Mouse (Mus musculus) forebrain, embryonic 15.5 days (tissue): ENCODE results near the gene Hoxb2. TPM values are rescaled to one million over a fixed set of nuclear protein-coding genes. Genes with fewer than 3 reads are reported as not detected.

Source experiments
- ATAC-seq: fragments of 200-750 bp; cut with Nextera tagmentation; replicated peaks from 2 replicates; pipeline ENCODE4 v1.8.0; 2017; ENCODE audit warnings: mild to moderate bottlenecking, moderate TSS enrichment, moderate library complexity
- H3K27ac ChIP-seq: fragments of 300-500 bp; sonication (generic); replicated peaks from 2 replicates; pipeline ENCODE4 v1.5.1; 2015; ENCODE audit warnings: mild to moderate bottlenecking, inconsistent platforms
- H3K27me3 ChIP-seq: fragments of 300-500 bp; sonication (generic); 2 replicates; pipeline ENCODE4 v1.6.1; 2015; ENCODE audit warnings: inconsistent platforms
- H3K36me3 ChIP-seq: fragments of 300-500 bp; sonication (generic); 2 replicates; pipeline ENCODE4 v1.6.1; 2015; ENCODE audit warnings: mild to moderate bottlenecking, inconsistent platforms
- H3K4me1 ChIP-seq: fragments of 300-500 bp; sonication (generic); 2 replicates; pipeline ENCODE4 v1.6.1; 2015; ENCODE audit warnings: inconsistent platforms
- H3K4me2 ChIP-seq: fragments of 300-500 bp; sonication (generic); replicated peaks from 2 replicates; pipeline ENCODE4 v1.6.1; 2015; ENCODE audit warnings: mild to moderate bottlenecking, inconsistent platforms
- H3K4me3 ChIP-seq: fragments of 300-500 bp; sonication (generic); 2 replicates; pipeline ENCODE4 v1.5.1; 2015; ENCODE audit warnings: mild to moderate bottlenecking, inconsistent platforms
- H3K9ac ChIP-seq: fragments of 300-500 bp; sonication (generic); replicated peaks from 2 replicates; pipeline ENCODE4 v1.6.1; 2015; ENCODE audit warnings: mild to moderate bottlenecking, inconsistent platforms
- H3K9me3 ChIP-seq: fragments of 300-500 bp; sonication (generic); 2 replicates; pipeline ENCODE4 v1.6.1; 2016; ENCODE audit warnings: inconsistent platforms
- whole genome bisulfite sequencing: fragments of 180-500 bp; shearing (Covaris S2); methylation state at CpG from one replicate; pipeline ENCODE4 v1.1.7; 2015; ENCODE audit warnings: mixed read lengths; 5-methylcytosine and 5-hydroxymethylcytosine counted together
- polyA plus RNA-seq: library from polyadenylated mRNA; unstranded; fragments of >200 nt; fragmentation: Nextera tagmentation; extraction: Ambion mirVana; gene quantifications from 2 replicates; pipeline ENCODE4 v1.2.1, GENCODE M21; 2015

Hoxb2 gene
- polyA plus RNA-seq, 1 experiment from 2014 or later: not detected

- H3K4me2 ChIP-seq: no peak overlapping the region
- 0% methylated on average over 4 of the region's 4 CpGs for WGBS
- peaks cover 96% of the 10 kb centered on the region for H3K27me3 ChIP-seq
- H3K9me3 ChIP-seq: no peaks in the 10 kb centered on the region
- H3K9ac ChIP-seq: no peak overlapping the region
- H3K4me3 ChIP-seq: no peak overlapping the region
- H3K27ac ChIP-seq: no peak overlapping the region
- peaks cover 8% of the 10 kb centered on the region for H3K4me1 ChIP-seq
- no peak for ATAC-seq
- no peaks in the 10 kb centered on the region for H3K36me3 ChIP-seq
Measured at GRCm38 (mm10) chr11:96342576-96342930, 7.8 kb upstream of the Hoxb2 start.

GRCm38 (mm10) chr11:96343206-96343745, 7.0 kb upstream of the Hoxb2 start:
- Histone ChIP-seq H3K4me3 (no peak overlapping the region), H3K9ac (no peak overlapping the region), H3K27ac (no peak overlapping the region), H3K36me3 (no peaks in the 10 kb centered on the region), H3K9me3 (no peaks in the 10 kb centered on the region), H3K4me2 (no peak overlapping the region), H3K4me1 (peaks cover 8% of the 10 kb centered on the region), H3K27me3 (peaks cover 95% of the 10 kb centered on the region)
- WGBS: 4% methylated on average over 2 of the region's 2 CpGs
- ATAC-seq: no peak

- H3K9me3 ChIP-seq: no peaks in the 10 kb centered on the region
- H3K9ac ChIP-seq: no peak overlapping the region
- H3K27me3 ChIP-seq: peaks cover 94% of the 10 kb centered on the region
- no peaks in the 10 kb centered on the region for H3K36me3 ChIP-seq
- no peak overlapping the region for H3K27ac ChIP-seq
- H3K4me3 ChIP-seq: no peak overlapping the region
- H3K4me1 ChIP-seq: peaks cover 8% of the 10 kb centered on the region
- ATAC-seq: no peak
- under 1% methylated on average over 40 of the region's 40 CpGs for WGBS
- H3K4me2 ChIP-seq: no peak overlapping the region
Measured at GRCm38 (mm10) chr11:96344061-96344877, 6.1 kb upstream of the Hoxb2 start.

DNA sequence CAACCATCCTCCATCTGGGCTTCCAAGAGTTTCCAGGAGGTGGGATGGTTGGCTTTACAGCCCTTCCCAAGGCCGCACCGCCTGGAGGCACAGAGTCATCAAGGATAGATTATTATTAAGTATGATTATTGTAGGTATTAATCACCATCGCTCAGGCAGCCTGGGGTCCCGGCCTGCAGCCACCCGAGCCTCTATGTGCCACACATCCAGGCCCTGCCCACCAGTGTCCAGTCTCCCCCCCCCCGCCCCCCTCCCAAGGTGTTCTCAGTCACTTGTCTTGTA, 5.5 kb upstream of the Hoxb2 start:
- H3K27me3 ChIP-seq: peaks cover 94% of the 10 kb centered on the region
- H3K4me3 ChIP-seq: no peak overlapping the region
- H3K4me2 ChIP-seq: no peak overlapping the region
- WGBS: 7% methylated on average over 6 of the region's 6 CpGs
- H3K9ac ChIP-seq: no peak overlapping the region
- H3K27ac ChIP-seq: no peak overlapping the region
- H3K4me1 ChIP-seq: peaks cover 8% of the 10 kb centered on the region
- H3K36me3 ChIP-seq: no peaks in the 10 kb centered on the region
- no peak for ATAC-seq
- no peaks in the 10 kb centered on the region for H3K9me3 ChIP-seq

DNA sequence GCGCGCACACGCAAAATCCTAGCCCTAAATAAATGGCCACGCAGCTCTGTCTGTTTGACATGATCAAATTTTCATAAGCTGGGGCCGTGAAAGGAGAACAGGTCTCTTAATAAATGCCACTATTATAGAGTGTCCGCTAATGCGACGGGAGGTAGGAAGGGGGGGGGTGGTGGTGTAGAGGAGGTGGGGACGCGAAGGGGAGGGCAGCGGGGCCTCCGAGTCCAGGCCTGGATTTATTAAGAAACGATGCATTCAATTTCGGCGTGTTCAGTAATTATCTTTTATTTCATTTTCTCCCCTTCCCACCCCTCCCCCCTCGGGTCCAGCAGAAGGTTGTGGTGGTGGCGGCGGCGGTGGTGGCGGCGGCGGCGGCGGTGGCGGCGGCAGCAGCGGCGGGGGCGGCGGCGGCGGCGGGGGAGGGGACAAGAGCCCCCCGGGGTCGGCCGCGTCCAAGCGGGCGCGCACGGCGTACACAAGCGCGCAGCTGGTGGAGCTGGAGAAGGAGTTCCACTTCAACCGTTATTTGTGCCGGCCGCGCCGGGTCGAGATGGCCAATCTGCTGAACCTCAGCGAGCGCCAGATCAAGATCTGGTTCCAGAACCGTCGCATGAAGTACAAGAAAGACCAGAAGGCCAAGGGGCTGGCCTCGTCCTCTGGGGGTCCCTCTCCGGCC, 5.0 kb upstream of the Hoxb2 start:
- Histone ChIP-seq H3K36me3 (no peaks in the 10 kb centered on the region), H3K9me3 (no peaks in the 10 kb centered on the region), H3K27me3 (peaks cover 93% of the 10 kb centered on the region), H3K9ac (no peak overlapping the region), H3K27ac (no peak overlapping the region), H3K4me1 (peaks cover 8% of the 10 kb centered on the region), H3K4me2 (no peak overlapping the region), H3K4me3 (0 out of 2 replicates have a peak overlapping the region, but pooled peaks have one; percentile 0)
- ATAC-seq: no peak
- under 1% methylated on average over 41 of the region's 56 CpGs for WGBS

DNA sequence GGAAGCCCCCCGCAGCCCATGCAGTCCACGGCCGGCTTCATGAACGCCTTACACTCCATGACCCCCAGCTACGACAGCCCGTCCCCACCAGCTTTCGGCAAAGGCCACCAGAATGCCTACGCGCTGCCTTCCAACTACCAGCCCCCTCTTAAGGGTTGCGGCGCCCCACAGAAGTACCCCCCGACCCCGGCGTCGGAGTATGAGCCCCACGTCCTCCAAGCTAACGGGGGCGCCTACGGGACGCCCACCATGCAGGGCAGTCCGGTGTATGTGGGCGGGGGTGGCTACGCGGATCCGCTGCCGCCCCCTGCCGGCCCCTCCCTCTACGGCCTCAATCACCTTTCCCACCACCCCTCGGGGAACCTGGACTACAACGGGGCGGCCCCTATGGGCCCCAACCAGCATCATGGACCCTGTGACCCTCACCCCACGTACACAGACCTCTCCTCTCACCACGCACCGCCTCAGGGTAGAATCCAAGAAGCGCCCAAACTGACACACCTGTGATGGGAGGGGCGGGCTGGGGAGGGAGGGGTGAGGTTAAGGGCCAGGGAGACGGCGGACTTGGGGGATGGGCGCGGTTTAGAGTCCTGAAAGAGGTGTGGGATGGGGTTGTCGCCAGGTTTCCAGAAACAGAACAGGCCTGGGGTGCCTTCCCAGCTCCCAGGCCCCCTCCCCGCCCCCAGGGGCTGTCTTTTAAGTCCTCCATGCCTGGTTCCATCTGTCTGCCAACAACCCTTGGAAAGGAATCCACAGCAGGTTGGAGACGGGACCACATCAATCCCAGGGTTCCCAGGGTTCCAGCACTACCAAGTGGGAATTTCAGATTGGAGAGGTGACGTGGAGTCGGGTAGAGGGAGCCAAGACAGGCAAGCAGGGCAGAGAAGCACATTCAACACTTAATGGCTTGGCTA, 4.2 kb upstream of the Hoxb2 start:
- ATAC-seq: no peak
- Histone ChIP-seq H3K9me3 (no peaks in the 10 kb centered on the region), H3K4me3 (no peak overlapping the region), H3K27me3 (peaks cover 94% of the 10 kb centered on the region), H3K4me1 (peaks cover 8% of the 10 kb centered on the region), H3K27ac (no peak overlapping the region), H3K36me3 (no peaks in the 10 kb centered on the region), H3K4me2 (no peak overlapping the region), H3K9ac (no peak overlapping the region)
- WGBS: under 1% methylated on average over 45 of the region's 45 CpGs

GRCm38 (mm10) chr11:96346916-96347520, 3.3 kb upstream of the Hoxb2 start:
- H3K4me2 ChIP-seq: no peak overlapping the region
- WGBS: 5% methylated on average over 5 of the region's 5 CpGs
- no peaks in the 10 kb centered on the region for H3K9me3 ChIP-seq
- peaks cover 95% of the 10 kb centered on the region for H3K27me3 ChIP-seq
- no peaks in the 10 kb centered on the region for H3K36me3 ChIP-seq
- H3K27ac ChIP-seq: no peak overlapping the region
- no peak for ATAC-seq
- no peak overlapping the region for H3K9ac ChIP-seq
- no peak overlapping the region for H3K4me3 ChIP-seq
- H3K4me1 ChIP-seq: peaks cover 8% of the 10 kb centered on the region

DNA sequence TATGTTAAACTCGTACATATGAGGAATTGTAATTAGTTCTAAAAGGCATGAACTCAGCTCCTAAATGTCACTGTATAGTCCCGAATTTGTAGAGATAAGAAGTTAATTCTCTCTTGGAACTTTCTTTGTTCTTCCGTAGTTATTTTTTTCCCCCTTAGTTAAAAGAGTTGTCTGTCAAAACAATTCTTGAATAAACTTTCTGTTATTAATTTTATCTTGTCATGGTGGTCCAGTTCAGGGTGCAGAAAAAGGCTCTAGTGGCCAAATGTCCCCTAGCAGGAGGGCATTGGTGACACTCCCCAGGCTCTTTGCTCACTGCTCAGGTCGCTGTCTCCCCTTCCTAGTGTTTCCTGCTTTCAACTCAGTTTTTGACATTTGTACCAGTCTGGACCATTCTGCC, 2.6 kb upstream of the Hoxb2 start:
- WGBS: 5% methylated on average over 4 of the region's 4 CpGs
- no peak for ATAC-seq
- Histone ChIP-seq H3K27me3 (peaks cover 95% of the 10 kb centered on the region), H3K4me2 (no peak overlapping the region), H3K9ac (no peak overlapping the region), H3K4me3 (no peak overlapping the region), H3K27ac (no peak overlapping the region), H3K9me3 (no peaks in the 10 kb centered on the region), H3K4me1 (peaks cover 8% of the 10 kb centered on the region), H3K36me3 (no peaks in the 10 kb centered on the region)

GRCm38 (mm10) chr11:96348141-96348928, 2.0 kb upstream of the Hoxb2 start:
- Histone ChIP-seq H3K9ac (no peak overlapping the region), H3K27me3 (peaks cover 95% of the 10 kb centered on the region), H3K4me3 (no peak overlapping the region), H3K4me1 (peaks cover 13% of the 10 kb centered on the region), H3K27ac (no peak overlapping the region), H3K36me3 (no peaks in the 10 kb centered on the region), H3K4me2 (no peak overlapping the region), H3K9me3 (no peaks in the 10 kb centered on the region)
- no peak for ATAC-seq
- 1% methylated on average over 21 of the region's 21 CpGs for WGBS

DNA sequence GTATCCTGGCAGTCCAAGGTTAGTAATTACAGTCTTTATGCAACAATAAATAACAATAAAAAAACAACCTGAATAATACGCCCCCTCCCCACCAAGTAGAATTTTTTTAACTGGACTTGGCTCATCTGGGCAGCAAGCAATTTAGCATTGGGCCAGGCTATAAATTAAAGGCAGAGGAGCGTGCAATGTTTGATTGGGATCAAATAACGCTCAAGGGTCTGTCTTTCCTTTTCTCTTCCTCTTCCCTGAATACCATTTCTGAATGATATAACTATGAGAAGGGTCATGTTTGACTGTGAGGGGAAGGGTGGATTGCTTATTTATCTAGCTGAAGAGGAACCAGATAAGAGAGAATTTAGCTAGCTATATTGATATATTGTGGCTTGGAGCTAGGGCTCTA, 1.3 kb upstream of the Hoxb2 start:
- Histone ChIP-seq H3K27ac (no peak overlapping the region), H3K36me3 (no peaks in the 10 kb centered on the region), H3K4me1 (peaks cover 13% of the 10 kb centered on the region), H3K4me3 (no peak overlapping the region), H3K9me3 (no peaks in the 10 kb centered on the region), H3K9ac (no peak overlapping the region), H3K27me3 (peaks cover 92% of the 10 kb centered on the region), H3K4me2 (no peak overlapping the region)
- no peak for ATAC-seq
- 10% methylated on average over 3 of the region's 3 CpGs for WGBS
